Mouse (Mus musculus) natural killer cell, adult 2 months (primary cell): Measurements from ENCODE around the gene Slc43a2.
A peak's percentile ranks its signal among the peaks of the same experiment; 100 is the strongest.

ENCODE experiments used
- DNase-seq, 2 experiments: peaks; one replicate each; pipeline ENCODE4 v3.0.0; 2022; ENCODE audit warnings: low spot score in 2 of 2

The Slc43a2 gene

DNA sequence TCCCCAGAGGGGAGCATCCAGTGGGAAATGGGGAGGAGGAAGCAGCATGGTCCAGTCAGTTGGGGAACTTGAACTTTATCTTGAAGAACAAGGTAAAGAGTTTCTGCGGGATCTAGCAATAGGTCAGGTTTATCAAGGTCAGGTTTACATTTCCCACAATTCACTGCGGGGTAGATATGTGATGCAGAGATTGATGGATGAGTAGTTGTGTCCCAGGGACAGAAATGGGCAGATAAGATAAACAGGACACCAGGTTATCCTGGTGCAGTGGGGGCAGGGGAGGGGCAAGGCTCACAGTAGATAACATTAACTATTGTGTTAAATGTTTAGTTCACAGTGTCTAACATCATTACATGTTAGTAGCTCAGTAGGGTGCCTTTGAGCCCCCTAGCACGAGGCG, 1.7 kb upstream of the Slc43a2 start:
- DNase-seq: no peak

DNA sequence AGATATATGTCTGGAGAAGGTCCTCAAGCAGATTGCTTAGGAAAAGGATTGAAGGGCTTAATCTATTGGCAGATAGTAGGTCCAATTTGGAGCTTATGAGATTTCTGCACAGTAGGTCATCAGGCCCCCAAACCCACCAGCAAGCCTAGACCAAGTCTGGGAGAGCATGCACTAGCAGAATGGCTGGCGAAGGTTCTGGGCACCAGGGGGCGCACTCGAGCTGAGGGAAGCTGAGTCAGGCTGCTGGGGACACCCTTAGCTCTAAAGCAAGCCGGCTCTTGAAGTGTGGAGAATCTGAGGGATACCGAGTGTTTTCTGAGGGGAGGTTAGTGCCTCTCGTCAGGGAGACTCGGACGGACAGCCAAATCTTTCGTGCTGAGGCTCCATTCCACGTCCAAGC, 1.2 kb upstream of the Slc43a2 start:
- peak; percentile 92 to 95 for DNase-seq

- no peak for DNase-seq
Measured at GRCm38 (mm10) chr11:75530845-75531373, 585 bp upstream of the Slc43a2 start.

GRCm38 (mm10) chr11:75532340-75533277, 1.1 kb downstream of the Slc43a2 start:
- DNase-seq: peak in 1 of 2 experiments; percentile 62

- peak in 1 of 2 experiments; percentile 18 for DNase-seq
Measured at GRCm38 (mm10) chr11:75533314-75534015, 2.0 kb downstream of the Slc43a2 start.

DNA sequence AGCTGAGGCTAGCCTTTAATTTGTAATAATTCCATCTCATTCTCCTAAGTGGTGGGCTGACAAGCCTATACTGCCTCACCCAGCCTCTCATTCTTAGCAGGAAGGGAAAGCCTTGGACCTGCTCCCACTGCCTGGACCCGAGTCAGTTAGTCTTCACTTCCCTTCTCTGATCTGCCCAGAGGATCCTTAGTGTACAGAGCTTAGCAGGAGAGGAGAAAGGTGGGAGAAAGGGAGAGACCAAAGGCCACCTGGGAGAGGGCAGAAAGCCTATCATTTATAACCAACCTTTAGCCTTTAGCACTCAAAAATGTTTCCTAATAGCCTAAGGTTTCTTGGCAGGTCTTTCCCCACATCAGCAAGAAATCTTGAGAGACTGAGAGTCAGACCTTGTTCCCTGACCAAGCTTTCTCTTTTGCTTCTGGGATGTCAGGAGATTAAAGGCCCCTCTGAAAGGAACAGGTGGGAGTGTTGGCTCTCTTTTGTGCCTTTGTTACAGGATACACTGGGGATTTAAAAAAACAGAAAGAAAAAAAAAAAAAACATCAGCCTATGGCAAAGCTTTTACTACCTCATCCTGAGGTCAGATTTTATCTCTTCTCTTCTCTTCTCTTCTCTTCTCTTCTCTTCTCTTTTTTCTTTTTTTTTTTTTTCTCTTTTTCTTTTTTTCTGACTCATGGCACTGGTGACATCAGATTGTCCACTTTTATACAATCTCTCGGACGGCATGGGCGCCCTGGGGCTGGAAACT, 3.0 kb downstream of the Slc43a2 start:
- DNase-seq: no peak

DNA sequence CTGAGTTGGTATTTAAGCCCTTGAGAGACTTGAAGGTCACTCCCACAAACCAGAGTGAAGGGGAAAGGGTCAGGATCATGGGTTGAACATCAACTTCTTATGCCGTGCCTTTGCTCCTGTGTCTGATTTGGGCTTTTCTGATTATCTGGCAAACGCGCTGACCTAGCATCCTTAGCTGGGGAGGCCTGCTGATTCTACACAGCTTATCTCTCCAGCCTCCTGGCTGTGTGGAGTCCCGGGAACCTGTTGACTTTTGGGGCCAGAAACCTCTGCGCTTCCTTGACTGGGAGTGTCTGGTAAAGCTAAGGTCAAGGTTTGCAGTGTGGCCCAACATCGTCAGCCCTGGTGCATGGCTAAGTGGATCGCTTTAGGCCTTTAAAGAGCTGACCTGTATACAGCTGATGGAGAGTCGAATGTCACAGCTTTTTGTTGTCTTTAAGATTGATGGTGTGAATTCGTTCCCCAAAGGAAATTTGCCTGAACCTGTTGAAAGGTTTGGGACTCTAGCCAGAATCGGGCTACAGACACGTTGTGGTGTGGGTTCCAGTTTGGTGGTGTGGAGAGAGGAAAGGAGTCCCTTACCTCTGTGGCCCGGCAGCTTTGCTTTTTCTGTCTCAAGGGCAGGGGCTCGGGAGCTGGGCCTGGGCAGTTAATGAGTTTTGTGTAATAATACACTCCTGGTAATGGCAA, 3.8 kb downstream of the Slc43a2 start:
- no peak for DNase-seq

- DNase-seq: no peak
Measured at GRCm38 (mm10) chr11:75536255-75537024, 4.9 kb downstream of the Slc43a2 start.

DNA sequence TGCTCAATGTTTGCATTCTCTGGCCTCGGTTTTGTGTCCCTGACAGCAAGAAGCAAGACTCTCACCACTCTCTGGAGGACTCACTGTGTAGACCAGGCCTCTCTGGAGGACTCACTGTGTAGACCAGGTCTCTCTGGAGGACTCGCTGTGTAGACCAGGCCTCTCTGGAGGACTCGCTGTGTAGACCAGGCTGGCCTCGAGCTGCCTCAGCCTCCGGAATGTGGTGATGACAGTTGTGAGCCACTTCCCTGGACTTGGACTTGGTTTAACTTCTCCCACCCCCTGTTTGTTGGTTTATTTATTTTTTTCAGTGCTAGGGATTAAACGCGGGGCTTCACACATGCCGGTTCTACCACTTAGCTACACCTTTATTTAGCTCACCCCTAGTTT, 5.5 kb downstream of the Slc43a2 start:
- no peak for DNase-seq

DNA sequence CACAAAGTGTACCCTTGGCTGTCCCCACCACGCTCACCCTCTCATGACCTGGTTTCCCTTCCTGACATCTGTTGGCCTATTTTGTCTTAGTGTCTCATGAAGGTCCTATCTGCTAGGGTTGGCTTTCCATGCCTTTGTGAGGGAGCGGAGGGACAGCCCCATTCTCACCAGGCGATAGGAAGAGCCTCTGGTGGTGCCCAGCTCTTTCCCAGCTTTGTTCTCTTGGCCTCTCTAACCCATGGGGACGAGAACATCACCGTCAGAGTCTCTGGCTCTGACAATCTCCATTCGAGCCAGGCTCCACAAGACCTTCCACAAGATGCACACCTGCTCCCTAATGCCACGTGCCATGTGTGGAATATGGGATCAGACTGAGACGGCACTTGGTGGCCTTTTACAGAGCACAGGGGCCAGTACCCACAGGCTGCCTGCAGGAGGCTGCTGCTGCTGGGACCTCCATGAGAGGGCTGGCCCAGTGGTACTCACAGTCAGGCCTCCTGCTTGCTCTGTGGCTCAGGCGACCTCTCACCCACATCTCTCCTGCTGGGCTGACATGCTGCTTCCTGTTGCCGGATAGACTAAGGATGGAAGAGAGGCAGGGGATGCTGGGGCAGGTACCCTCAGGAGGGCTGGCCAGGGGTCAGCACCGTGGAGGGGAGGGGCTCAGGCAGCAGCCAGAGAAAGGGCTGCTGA, 6.1 kb downstream of the Slc43a2 start:
- DNase-seq: peak; percentile 26 to 41

- DNase-seq: no peak
Measured at GRCm38 (mm10) chr11:75538184-75538969, 6.9 kb downstream of the Slc43a2 start.

DNA sequence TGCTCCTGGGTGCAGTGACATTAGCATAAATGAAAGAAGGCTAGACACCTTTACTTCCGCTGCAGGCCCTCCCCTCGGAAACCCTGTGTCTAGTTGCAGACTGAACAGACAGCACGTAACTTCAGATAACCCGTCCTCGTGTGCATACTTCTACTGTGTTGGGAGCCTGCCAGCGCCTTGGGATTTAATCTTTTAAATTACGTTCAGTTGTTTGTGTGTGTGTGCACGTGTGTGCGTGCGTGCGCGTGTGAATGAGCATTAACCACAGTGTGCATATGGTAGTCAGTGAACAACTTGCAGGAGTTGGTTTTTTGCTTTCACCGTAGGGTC, 7.4 kb downstream of the Slc43a2 start:
- DNase-seq: peak; percentile 14 to 32

DNA sequence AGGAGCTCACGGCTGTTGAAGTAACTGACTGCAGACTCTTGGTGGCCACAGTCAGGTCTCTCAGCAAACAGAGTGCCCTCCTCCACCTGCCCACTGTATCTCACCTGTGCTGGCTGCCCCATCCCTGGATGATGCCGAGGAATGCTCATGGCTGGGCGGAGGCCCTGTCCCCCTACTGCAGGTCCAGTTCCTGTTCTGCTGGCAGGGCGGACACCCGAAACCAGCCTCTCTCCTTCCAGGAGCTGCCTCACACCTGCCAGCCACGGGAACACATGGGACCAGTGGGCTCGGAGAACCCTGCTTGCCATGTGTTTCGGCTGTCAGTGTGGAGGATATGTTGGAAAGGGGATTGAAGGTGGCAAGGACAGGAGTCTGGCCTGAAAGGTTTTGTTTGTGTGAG, 8.7 kb downstream of the Slc43a2 start:
- no peak for DNase-seq

- peak in 1 of 2 experiments; percentile 7 for DNase-seq
Measured at GRCm38 (mm10) chr11:75540710-75541581, 9.5 kb downstream of the Slc43a2 start.

- DNase-seq: no peak
Measured at GRCm38 (mm10) chr11:75544713-75545112, 13.2 kb downstream of the Slc43a2 start.

GRCm38 (mm10) chr11:75546057-75546456, 14.6 kb downstream of the Slc43a2 start:
- DNase-seq: no peak

- DNase-seq: no peak
Measured at GRCm38 (mm10) chr11:75549658-75550111, 18.2 kb downstream of the Slc43a2 start.
